Mouse (Mus musculus): Measurements from ENCODE around the gene Wbp1l. TPM values are rescaled to one million over a fixed set of nuclear protein-coding genes. Genes with fewer than 3 reads are reported as not detected.
A peak's percentile ranks its signal among the peaks of the same experiment; 100 is the strongest.

Wbp1l gene
- polyA plus RNA-seq, 1 experiment from 2014 or later: 40.4 TPM

DNA sequence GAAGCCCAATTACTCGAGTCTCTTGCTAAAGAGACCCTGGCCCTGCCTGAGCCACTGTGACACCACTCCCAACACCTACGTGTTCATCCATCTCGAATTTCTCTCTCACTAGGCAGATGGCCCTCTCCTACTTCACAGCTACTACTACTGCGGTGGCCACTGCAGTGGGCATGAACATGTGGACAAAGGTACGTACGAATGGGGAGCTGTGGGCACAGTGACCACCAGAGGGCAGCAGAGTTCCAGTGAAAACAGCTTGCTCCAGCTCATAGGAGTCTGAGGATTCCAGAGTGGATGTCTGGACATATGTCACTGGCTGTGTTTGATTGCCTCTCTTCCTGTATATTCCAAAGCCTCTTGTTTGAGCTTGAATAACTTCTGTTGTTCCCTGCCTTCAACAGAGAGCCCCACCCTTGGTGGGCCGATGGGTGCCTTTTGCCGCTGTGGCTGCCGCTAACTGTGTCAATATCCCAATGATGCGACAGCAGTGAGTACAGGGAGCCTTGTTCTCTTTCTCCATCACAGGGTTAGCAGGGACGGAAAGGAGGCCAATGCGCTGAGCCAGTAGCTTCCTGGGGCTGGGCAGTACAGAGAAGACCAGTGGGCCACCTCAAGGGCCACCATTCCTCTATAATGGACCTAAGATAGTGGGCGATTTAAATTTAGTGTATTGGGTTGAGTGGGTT is 10.9 kb upstream of the Wbp1l start:
- Histone ChIP-seq H3K4me2 (ENCODE audit: low read depth, severe bottlenecking) (no peak overlapping the region), H3K27me3 (ENCODE audit: control insufficient read depth, insufficient read depth, low read length) (no peaks in the 10 kb centered on the region), H3K27ac (replicated peaks; ENCODE audit: low read depth, low read length) (no peak overlapping the region), H3K4me1 (ENCODE audit: control insufficient read depth, insufficient read depth, low read length) (no peaks in the 10 kb centered on the region), H3K36me3 (ENCODE audit: control insufficient read depth, insufficient read depth, low read length) (no peaks in the 10 kb centered on the region), H3K4me3 (ENCODE audit: low read depth, low read length) (no peak overlapping the region), H3K9me3 (ENCODE audit: control insufficient read depth, low read length) (no peaks in the 10 kb centered on the region), H3K9ac (ENCODE audit: low read length) (no peak overlapping the region)
- WGBS: 57% methylated on average over 13 of the region's 13 CpGs
- ATAC-seq (ENCODE audit: insufficient number of reproducible peaks, low FRiP score, low TSS enrichment, low read depth) (no peak), DNase-seq (ENCODE audit: low spot score) (peak; percentile 94)

GRCm38 (mm10) chr19:46591575-46591974 is 7.3 kb upstream of the Wbp1l start:
- H3K27ac ChIP-seq (replicated peaks; ENCODE audit: low read depth, low read length): no peak overlapping the region
- no peaks in the 10 kb centered on the region for H3K4me1 ChIP-seq (ENCODE audit: control insufficient read depth, insufficient read depth, low read length)
- WGBS: 86% methylated on average over 6 of the region's 6 CpGs
- H3K9me3 ChIP-seq (ENCODE audit: control insufficient read depth, low read length): no peaks in the 10 kb centered on the region
- no peak for ATAC-seq (ENCODE audit: insufficient number of reproducible peaks, low FRiP score, low TSS enrichment, low read depth)
- H3K27me3 ChIP-seq (ENCODE audit: control insufficient read depth, insufficient read depth, low read length): no peaks in the 10 kb centered on the region
- H3K36me3 ChIP-seq (ENCODE audit: control insufficient read depth, insufficient read depth, low read length): no peaks in the 10 kb centered on the region
- no peak overlapping the region for H3K4me2 ChIP-seq (ENCODE audit: low read depth, severe bottlenecking)
- no peak for DNase-seq (ENCODE audit: low spot score)
- no peak overlapping the region for H3K4me3 ChIP-seq (ENCODE audit: low read depth, low read length)
- H3K9ac ChIP-seq (ENCODE audit: low read length): no peak overlapping the region

GRCm38 (mm10) chr19:46592751-46593439 is 6.0 kb upstream of the Wbp1l start:
- Histone ChIP-seq H3K27me3 (ENCODE audit: control insufficient read depth, insufficient read depth, low read length) (no peaks in the 10 kb centered on the region), H3K36me3 (ENCODE audit: control insufficient read depth, insufficient read depth, low read length) (no peaks in the 10 kb centered on the region), H3K4me2 (ENCODE audit: low read depth, severe bottlenecking) (no peak overlapping the region), H3K4me1 (ENCODE audit: control insufficient read depth, insufficient read depth, low read length) (no peaks in the 10 kb centered on the region), H3K4me3 (ENCODE audit: low read depth, low read length) (no peak overlapping the region), H3K27ac (replicated peaks; ENCODE audit: low read depth, low read length) (no peak overlapping the region), H3K9ac (ENCODE audit: low read length) (no peak overlapping the region), H3K9me3 (ENCODE audit: control insufficient read depth, low read length) (no peaks in the 10 kb centered on the region)
- ATAC-seq (ENCODE audit: insufficient number of reproducible peaks, low FRiP score, low TSS enrichment, low read depth) (no peak), DNase-seq (ENCODE audit: low spot score) (no peak)
- WGBS: 85% methylated on average over 9 of the region's 9 CpGs

DNA sequence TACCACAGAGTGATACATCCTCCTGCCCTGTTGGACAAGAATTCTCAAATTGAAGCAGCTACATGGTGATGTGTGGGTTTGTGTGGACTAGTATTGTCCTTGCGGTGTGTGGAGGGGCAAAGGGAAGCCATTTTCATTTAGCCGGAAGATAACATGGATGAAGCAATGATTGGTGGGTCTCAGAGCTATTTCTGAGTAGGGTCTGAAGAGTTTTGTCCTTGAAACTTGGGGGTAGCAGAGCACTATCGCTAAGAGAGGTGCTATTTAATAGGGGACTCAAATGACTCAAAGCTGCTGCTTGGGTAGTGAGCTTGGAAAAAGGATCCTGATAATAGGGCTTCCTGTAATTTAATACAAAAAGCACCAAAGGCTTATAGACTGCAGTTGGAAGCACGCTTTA is 697 bp upstream of the Wbp1l start:
- H3K27me3 ChIP-seq (ENCODE audit: control insufficient read depth, insufficient read depth, low read length): no peaks in the 10 kb centered on the region
- H3K9me3 ChIP-seq (ENCODE audit: control insufficient read depth, low read length): no peaks in the 10 kb centered on the region
- H3K4me1 ChIP-seq (ENCODE audit: control insufficient read depth, insufficient read depth, low read length): peaks cover 4% of the 10 kb centered on the region; the same call in 1 of the 2 replicates
- no peak for DNase-seq (ENCODE audit: low spot score)
- H3K9ac ChIP-seq (ENCODE audit: low read length): no peak overlapping the region
- H3K27ac ChIP-seq (replicated peaks; ENCODE audit: low read depth, low read length): no peak overlapping the region
- no peak for ATAC-seq (ENCODE audit: insufficient number of reproducible peaks, low FRiP score, low TSS enrichment, low read depth)
- H3K36me3 ChIP-seq (ENCODE audit: control insufficient read depth, insufficient read depth, low read length): no peaks in the 10 kb centered on the region
- H3K4me3 ChIP-seq (ENCODE audit: low read depth, low read length): no peak overlapping the region
- 75% methylated on average over 4 of the region's 4 CpGs for WGBS
- peak overlapping the region; percentile 10; the same call in 1 of the 2 replicates for H3K4me2 ChIP-seq (ENCODE audit: low read depth, severe bottlenecking)

DNA sequence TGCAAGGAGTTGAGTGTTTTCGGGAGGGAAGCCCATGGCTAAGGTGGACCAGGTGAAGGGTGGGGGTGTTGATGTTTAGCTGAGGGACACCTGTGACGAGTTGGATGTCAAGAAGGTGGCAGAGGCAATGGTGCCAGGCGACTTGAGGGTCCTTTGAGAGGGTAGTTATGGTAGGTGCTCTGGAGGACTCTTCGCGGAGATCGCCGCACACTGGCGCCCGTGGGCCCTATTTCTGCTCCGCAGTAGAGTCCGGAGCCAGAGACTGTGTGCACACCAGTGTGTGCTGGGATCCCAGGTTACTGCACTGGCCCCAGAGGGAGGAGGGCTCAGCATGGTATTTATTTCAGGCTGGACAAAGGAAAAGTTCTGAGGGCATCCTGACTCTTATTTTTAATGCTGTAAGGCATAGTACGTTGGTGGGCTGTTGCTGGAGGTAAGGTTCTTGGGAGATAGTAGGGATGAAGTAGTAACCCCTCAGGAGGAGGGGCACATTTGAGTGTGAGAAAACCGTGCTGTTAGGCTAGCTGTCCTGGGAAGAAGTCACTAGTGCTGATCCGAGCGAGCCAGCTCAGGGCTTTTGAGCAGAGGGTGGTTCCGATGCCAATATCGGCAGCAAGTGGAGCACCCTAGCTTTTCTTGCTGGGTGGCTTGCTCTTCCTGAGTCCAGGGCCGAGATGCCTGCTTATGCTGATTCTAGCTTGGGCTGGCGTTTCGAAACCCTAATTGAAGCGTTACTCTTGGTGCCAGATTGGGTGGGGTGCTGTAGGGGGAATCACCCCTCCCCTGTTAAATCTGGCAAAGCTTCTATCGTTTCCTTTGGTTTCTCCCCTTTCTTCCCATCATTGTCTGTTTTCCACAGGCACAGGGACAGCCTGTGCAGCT is 732 bp downstream of the Wbp1l start:
- Histone ChIP-seq H3K36me3 (ENCODE audit: control insufficient read depth, insufficient read depth, low read length) (no peaks in the 10 kb centered on the region), H3K27me3 (ENCODE audit: control insufficient read depth, insufficient read depth, low read length) (no peaks in the 10 kb centered on the region), H3K9me3 (ENCODE audit: control insufficient read depth, low read length) (no peaks in the 10 kb centered on the region), H3K4me2 (ENCODE audit: low read depth, severe bottlenecking) (peak overlapping the region; percentile 81), H3K9ac (ENCODE audit: low read length) (peak overlapping the region; percentile 71), H3K4me1 (ENCODE audit: control insufficient read depth, insufficient read depth, low read length) (peaks cover 4% of the 10 kb centered on the region; the same call in 1 of the 2 replicates), H3K27ac (replicated peaks; ENCODE audit: low read depth, low read length) (0 out of 2 replicates have a peak overlapping the region, but pooled peaks have one; percentile 2), H3K4me3 (ENCODE audit: low read depth, low read length) (peak overlapping the region; percentile 87)
- DNase-seq (ENCODE audit: low spot score) (peak; percentile 23), ATAC-seq (ENCODE audit: insufficient number of reproducible peaks, low FRiP score, low TSS enrichment, low read depth) (peak; percentile 18; the same call in 1 of the 2 replicates)
- WGBS: 20% methylated on average over 22 of the region's 22 CpGs

GRCm38 (mm10) chr19:46600371-46600770 is 1.5 kb downstream of the Wbp1l start:
- 88% methylated on average over 4 of the region's 4 CpGs for WGBS

GRCm38 (mm10) chr19:46601491-46601890 is 2.6 kb downstream of the Wbp1l start:
- Histone ChIP-seq H3K27me3 (ENCODE audit: control insufficient read depth, insufficient read depth, low read length) (no peaks in the 10 kb centered on the region), H3K27ac (replicated peaks; ENCODE audit: low read depth, low read length) (no peak overlapping the region), H3K4me1 (ENCODE audit: control insufficient read depth, insufficient read depth, low read length) (peaks cover 4% of the 10 kb centered on the region; the same call in 1 of the 2 replicates), H3K4me2 (ENCODE audit: low read depth, severe bottlenecking) (no peak overlapping the region), H3K9me3 (ENCODE audit: control insufficient read depth, low read length) (no peaks in the 10 kb centered on the region), H3K36me3 (ENCODE audit: control insufficient read depth, insufficient read depth, low read length) (no peaks in the 10 kb centered on the region), H3K9ac (ENCODE audit: low read length) (no peak overlapping the region), H3K4me3 (ENCODE audit: low read depth, low read length) (no peak overlapping the region)
- DNase-seq (ENCODE audit: low spot score) (no peak), ATAC-seq (ENCODE audit: insufficient number of reproducible peaks, low FRiP score, low TSS enrichment, low read depth) (no peak)
- WGBS: 92% methylated on average over 14 of the region's 14 CpGs

More at GRCm38 (mm10) chr19:46600371-46600770, 1.5 kb downstream of the Wbp1l start:
- Histone ChIP-seq H3K4me1 (ENCODE audit: control insufficient read depth, insufficient read depth, low read length) (peaks cover 4% of the 10 kb centered on the region; the same call in 1 of the 2 replicates), H3K4me2 (ENCODE audit: low read depth, severe bottlenecking) (no peak overlapping the region; the same call in 1 of the 2 replicates), H3K36me3 (ENCODE audit: control insufficient read depth, insufficient read depth, low read length) (no peaks in the 10 kb centered on the region), H3K9ac (ENCODE audit: low read length) (no peak overlapping the region), H3K4me3 (ENCODE audit: low read depth, low read length) (no peak overlapping the region; the same call in 1 of the 2 replicates), H3K27me3 (ENCODE audit: control insufficient read depth, insufficient read depth, low read length) (no peaks in the 10 kb centered on the region), H3K9me3 (ENCODE audit: control insufficient read depth, low read length) (no peaks in the 10 kb centered on the region), H3K27ac (replicated peaks; ENCODE audit: low read depth, low read length) (no peak overlapping the region)
- no peak for ATAC-seq (ENCODE audit: insufficient number of reproducible peaks, low FRiP score, low TSS enrichment, low read depth)
- DNase-seq (ENCODE audit: low spot score): no peak

DNA sequence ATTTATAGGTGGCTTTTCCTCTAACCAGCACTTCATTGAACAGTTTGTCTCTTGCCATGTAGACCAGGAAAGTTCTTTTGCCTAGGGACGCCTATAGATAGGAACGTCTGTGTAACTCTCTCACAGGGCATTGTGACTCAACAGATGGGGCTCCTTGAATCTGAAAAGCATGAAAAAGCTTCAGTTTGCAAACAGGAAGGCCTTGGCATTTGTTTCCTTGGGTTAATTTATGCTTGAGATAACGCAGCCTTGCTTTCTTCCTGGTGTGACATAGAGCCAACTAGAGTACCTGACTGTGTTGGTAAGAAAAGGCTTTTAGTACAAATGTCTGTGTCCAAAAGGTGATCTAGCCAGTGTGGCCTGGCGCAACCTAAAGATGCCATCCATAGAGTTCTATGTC is 3.5 kb downstream of the Wbp1l start:
- DNase-seq (ENCODE audit: low spot score): no peak
- 90% methylated on average over 4 of the region's 4 CpGs for WGBS
- H3K9ac ChIP-seq (ENCODE audit: low read length): no peak overlapping the region
- H3K36me3 ChIP-seq (ENCODE audit: control insufficient read depth, insufficient read depth, low read length): no peaks in the 10 kb centered on the region
- peaks cover 4% of the 10 kb centered on the region; the same call in 1 of the 2 replicates for H3K4me1 ChIP-seq (ENCODE audit: control insufficient read depth, insufficient read depth, low read length)
- H3K4me2 ChIP-seq (ENCODE audit: low read depth, severe bottlenecking): no peak overlapping the region
- H3K9me3 ChIP-seq (ENCODE audit: control insufficient read depth, low read length): no peaks in the 10 kb centered on the region
- H3K4me3 ChIP-seq (ENCODE audit: low read depth, low read length): no peak overlapping the region
- H3K27me3 ChIP-seq (ENCODE audit: control insufficient read depth, insufficient read depth, low read length): no peaks in the 10 kb centered on the region
- no peak for ATAC-seq (ENCODE audit: insufficient number of reproducible peaks, low FRiP score, low TSS enrichment, low read depth)
- H3K27ac ChIP-seq (replicated peaks; ENCODE audit: low read depth, low read length): no peak overlapping the region

Data from limb, embryonic 11.5 days (tissue).